Mouse (Mus musculus) left cerebral cortex, postnatal 10 days (tissue): ENCODE measurements at regions not wholly inside any gene's neighbourhood (a gene's known extent, or its start where the extent isn't known, plus 50 kb on each side); places are given as distances from the start of the nearest gene placed in this dataset.
"Not testable (repeated sequence)": the region's sequence is repeated elsewhere in the genome, so short reads cannot be mapped to it uniquely, and the experiment has no call there.

Source experiments
- DNase-seq, 2 experiments: peaks; one replicate each; pipeline ENCODE4 v3.0.0; 2021 to 2022; ENCODE audit warnings: low spot score in 2 of 2, mixed read lengths in 1 of 2; ENCODE audit errors: extremely low spot score in 1 of 2
- intact Hi-C: fragments of 180-260 bp; cut with DNase I; formaldehyde crosslinking; loops from one replicate; pipeline ENCODE4 v1.15.1; 2025

DNA sequence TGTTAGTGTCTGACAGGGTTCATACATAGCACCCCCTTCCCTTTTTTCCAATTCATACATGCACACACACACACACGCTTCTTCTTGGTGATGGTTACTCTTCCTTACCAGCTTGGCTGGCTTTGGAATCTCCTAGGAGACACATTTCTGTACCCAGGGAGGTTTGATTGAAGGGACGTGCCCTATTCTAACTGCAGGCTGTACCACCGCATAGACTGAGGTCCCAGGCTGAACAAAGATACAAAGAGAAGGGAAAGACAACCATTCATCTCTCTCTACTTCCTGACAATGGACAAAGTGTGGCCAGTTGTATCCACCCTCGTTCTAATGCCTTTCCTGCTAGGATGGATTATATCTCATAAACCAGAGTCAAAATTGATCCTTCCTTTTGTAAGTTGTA is 100.0 kb downstream of the Raet1d start:
- DNase-seq, intact Hi-C loops: not testable (repeated sequence)

DNA sequence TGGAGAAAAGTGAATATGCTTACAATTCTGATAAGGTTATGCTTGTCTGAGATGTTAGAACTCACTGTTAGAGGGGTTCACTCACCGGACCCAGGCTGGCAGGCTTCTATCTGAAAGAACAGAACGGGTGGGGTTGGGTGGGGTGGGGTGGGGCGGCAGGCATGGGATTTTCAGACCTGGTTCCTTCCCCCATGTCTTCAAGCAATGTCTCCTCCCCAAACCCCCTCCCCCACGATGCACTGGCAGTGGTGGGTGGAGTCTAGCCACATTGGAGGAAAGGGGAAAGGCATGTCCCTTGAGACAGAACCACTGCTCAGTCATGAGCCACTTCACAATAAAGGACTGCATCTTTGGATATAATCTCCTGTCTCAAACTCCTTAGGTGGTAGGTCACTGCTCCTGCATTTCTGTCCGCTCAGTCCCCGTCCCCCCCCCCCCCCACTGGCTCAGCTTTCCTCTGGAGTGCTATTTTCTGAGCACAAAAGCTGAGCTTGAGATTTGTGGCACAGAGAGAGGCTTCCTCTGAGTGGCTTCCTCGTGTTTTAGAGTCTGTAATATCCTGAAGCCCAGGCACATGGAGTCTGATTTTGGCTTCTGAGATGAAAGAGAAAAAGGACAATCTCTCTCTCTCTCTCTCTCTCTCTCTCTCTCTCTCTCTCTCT is 100.6 kb downstream of the Raet1d start:
- DNase-seq, intact Hi-C loops: not testable (repeated sequence)

DNA sequence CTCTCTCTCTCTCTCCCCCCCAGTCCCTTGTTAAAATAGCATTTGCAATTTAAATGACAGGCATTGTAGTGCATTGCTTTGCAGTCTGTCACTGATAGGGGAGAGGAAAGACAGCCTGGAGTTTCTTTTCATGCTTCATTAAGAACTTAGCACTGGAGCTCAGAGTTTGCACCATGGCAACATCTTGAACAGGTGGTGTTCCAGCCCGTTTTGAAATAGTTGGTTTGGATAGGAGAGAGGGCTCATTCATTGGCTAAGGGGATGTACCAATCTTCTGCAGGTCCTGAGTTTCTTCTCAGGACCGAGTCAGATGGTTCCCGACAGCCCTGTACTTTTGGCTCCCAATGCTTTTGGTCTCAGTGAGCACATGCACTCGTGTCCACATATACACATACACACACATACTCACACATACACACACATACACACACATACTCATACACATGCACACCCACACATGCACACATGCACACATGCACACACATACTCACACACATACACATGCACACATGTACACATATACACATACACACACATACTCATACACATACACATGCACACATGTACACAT is 101.2 kb downstream of the Raet1d start:
- DNase-seq, intact Hi-C loops: not testable (repeated sequence)

DNA sequence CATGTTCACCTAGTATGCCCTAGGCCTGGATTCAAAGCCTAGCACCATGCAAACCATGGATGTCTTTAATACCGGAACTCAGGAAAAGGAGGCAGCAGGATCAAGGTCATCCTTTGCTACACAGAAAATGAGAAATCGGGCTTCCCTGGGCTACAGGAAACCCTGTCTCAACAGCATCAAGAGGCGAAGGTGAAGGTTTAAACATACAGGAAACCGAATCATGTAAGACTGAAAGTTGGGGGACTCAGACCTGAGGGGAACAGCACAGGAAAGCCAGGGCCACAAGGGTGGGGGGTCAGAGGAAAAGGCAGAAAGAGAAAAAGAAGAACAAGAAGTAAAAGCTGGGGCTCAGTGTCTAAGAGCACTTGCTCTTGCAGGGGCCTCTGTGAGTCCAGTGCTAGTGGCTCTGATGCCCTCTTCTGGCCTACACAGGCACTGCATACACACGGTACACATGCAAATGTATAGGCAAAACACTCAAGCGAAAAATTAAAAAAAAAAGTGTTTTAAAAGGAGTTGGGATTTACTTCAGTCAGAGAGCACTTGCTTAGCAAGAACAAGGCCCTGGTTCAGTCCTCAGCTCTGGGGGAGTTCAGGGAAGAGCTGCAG is 111.5 kb downstream of the Raet1d start:
- peak in 1 of 2 experiments; percentile 25 for DNase-seq
- intact Hi-C loops: not testable (repeated sequence)

DNA sequence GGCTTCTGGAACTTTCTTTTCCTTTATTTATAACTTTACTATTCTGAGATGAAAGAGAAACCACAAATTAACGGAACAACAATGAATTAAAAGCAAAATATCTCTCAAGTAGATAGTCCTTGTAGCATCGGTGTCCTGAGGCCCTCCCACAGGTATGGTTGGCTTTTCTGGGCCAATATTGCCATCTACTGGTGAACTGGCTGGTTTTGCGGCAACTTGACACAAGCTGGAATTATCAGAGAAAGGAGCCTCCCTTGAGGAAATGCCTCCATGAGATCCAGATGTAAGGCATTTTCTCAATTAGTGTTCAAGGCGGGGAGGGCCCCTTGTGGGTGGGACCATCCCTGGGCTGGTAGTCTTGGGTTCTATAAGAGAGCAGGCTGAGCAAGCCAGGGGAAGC is 119.5 kb downstream of the Raet1d start:
- peak; percentile 25 to 34 for DNase-seq
- intact Hi-C loops: loop anchor here (5.0 kb wide), 1 partner anchor 443 kb away; no protein-coding TSS in a partner anchor

DNA sequence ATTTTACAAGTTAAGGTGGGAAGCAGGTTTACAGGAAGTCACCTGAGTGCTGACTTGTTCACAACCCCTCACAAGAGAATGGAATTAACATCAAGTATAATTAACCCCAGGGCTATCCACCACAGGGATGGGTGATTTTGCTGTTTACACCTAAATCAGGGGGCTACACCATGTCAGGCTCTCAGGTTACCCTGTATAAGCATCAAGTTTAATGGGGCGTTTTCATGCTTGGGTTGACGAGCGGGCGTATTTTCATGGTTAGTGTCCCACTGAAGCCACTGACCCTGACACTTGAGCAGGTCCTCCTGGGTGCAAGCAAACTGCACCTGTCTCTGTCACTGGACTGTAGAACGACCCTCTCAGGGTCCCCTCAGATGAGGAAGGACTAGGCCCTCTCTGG is 126.7 kb downstream of the Raet1d start:
- intact Hi-C loops, DNase-seq: not testable (repeated sequence)

DNA sequence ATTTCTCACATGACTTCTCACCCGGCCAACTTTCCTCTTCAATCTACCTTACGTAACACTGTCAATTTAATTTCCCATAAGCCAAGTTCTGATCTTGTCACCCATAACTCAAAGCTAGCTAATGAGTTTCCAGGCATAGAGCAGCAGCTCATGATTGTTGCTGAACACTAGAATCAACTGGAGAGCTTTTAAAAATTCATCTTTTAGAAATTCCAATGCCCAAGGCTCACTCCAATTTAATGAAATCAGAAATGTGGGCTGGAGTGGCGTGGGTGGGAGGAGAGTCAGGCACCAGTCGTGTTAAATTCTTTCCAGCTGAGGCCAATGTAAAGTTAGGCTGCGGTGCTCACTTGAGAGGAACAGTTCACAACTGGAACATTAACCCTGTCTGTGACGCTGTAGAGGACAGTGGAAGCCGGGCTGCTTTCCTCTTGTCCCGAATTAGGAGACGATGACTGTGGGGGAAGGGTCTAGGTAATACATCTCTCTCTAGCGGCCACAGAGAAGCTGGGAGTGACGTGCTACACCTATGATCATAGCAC is 131.5 kb downstream of the Raet1d start:
- intact Hi-C loops, DNase-seq: not testable (repeated sequence)

DNA sequence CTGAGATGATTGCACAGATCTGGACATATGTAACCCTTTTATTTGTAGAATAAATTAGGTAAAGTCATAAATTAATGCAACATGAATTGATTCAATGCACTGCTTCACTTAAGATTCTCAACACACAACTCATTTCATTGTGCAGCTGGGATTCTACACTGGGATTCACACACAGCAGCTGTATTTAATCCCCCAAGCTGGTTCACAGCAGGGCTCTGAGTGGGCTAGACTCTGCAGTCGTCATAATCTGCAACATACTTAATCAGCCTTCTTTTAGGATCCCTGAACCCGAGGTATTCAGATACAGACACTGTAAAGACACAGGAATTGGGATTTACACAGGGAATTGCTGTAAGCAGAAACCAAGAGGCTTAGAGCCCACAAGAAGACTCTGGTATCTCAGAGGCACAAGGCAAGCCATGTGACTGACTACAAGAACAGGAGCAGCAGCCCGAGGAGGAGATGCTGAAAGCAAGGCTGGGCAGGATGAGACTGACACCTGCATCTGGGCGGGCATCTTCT is 135.7 kb downstream of the Raet1d start:
- no peak for DNase-seq
- intact Hi-C loops: no loop called here
